Mouse (Mus musculus): ENCODE measurements around the gene Aifm1. TPM values are rescaled to one million over a fixed set of nuclear protein-coding genes. Genes with fewer than 3 reads are reported as not detected.

Aifm1 gene
- total RNA-seq, 1 experiment = 88.9 TPM

GRCm38 (mm10) chrX:48435477-48435900 is 77.9 kb downstream of the Aifm1 start:
- Histone ChIP-seq H3K9me3 (ENCODE audit: control insufficient read depth, insufficient read depth, low read depth, low read length) (no peaks in the 10 kb centered on the region), H3K4me1 (ENCODE audit: control insufficient read depth in 2 of 2, insufficient read depth in 2 of 2, low read length in 2 of 2, poor library complexity in 1 of 2) (peaks cover 1 to 9% of the 10 kb centered on the region in 2 experiments; a peak in 1 of 4 replicates), H3K36me3 (ENCODE audit: control insufficient read depth, insufficient read depth, low read length, poor library complexity, severe bottlenecking) (no peaks in the 10 kb centered on the region), H3K9ac (ENCODE audit: insufficient read depth, low read depth, low read length, poor library complexity, severe bottlenecking) (no peak overlapping the region), H3K27ac (ENCODE audit: insufficient read depth, low read depth, low read length, poor library complexity, severe bottlenecking) (no peak overlapping the region), H3K4me3 (ENCODE audit: insufficient read depth in 1 of 2, low read depth in 1 of 2, low read length in 2 of 2, poor library complexity in 1 of 2, severe bottlenecking in 1 of 2) (no peak overlapping the region)
- in situ Hi-C loops (cut with MboI; ENCODE audit: low sequenced_read_pairs in 2 of 2, unreplicated experiment in 2 of 2) = no loop called here
- TF ChIP-seq ZNF384 (IDR thresholded peaks at IDR 0.05; ENCODE audit: low read depth, low read length) = no peak
- TF ChIP-seq MAFK (IDR thresholded peaks at IDR 0.05; ENCODE audit: insufficient read depth, low read depth, low read length) = no peak
- no peak for TF ChIP-seq ZC3H11A (IDR thresholded peaks at IDR 0.05; ENCODE audit: borderline replicate concordance, low read depth, low read length)
- no peak for DNase-seq (ENCODE audit: low read depth, low spot score)

- Histone ChIP-seq H3K9me3 (ENCODE audit: control insufficient read depth, insufficient read depth, low read depth, low read length) (no peaks in the 10 kb centered on the region), H3K4me3 (ENCODE audit: insufficient read depth in 1 of 2, low read depth in 1 of 2, low read length in 2 of 2, poor library complexity in 1 of 2, severe bottlenecking in 1 of 2) (no peak overlapping the region), H3K9ac (ENCODE audit: insufficient read depth, low read depth, low read length, poor library complexity, severe bottlenecking) (no peak overlapping the region), H3K27ac (ENCODE audit: insufficient read depth, low read depth, low read length, poor library complexity, severe bottlenecking) (no peak overlapping the region), H3K36me3 (ENCODE audit: control insufficient read depth, insufficient read depth, low read length, poor library complexity, severe bottlenecking) (no peaks in the 10 kb centered on the region), H3K4me1 (ENCODE audit: control insufficient read depth in 2 of 2, insufficient read depth in 2 of 2, low read length in 2 of 2, poor library complexity in 1 of 2) (peaks cover 1 to 9% of the 10 kb centered on the region in 2 experiments; a peak in 1 of 4 replicates)
- no peak for TF ChIP-seq MAFK (IDR thresholded peaks at IDR 0.05; ENCODE audit: insufficient read depth, low read depth, low read length)
- in situ Hi-C loops (cut with MboI; ENCODE audit: low sequenced_read_pairs in 2 of 2, unreplicated experiment in 2 of 2) = no loop called here
- DNase-seq (ENCODE audit: low read depth, low spot score) = no peak
Measured at GRCm38 (mm10) chrX:48434251-48434650, 79.1 kb downstream of the Aifm1 start.

GRCm38 (mm10) chrX:48433527-48433899 is 79.8 kb downstream of the Aifm1 start:
- no peak for DNase-seq (ENCODE audit: low read depth, low spot score)
- TF ChIP-seq CHD2 (IDR thresholded peaks at IDR 0.05; ENCODE audit: low read depth, low read length) = no peak
- no peak for TF ChIP-seq ZNF384 (IDR thresholded peaks at IDR 0.05; ENCODE audit: low read depth, low read length)
- TF ChIP-seq HCFC1 (IDR thresholded peaks at IDR 0.05; ENCODE audit: borderline replicate concordance, insufficient read depth, low read length) = no peak
- no peak for TF ChIP-seq MAFK (IDR thresholded peaks at IDR 0.05; ENCODE audit: insufficient read depth, low read depth, low read length)
- TF ChIP-seq ZC3H11A (IDR thresholded peaks at IDR 0.05; ENCODE audit: borderline replicate concordance, low read depth, low read length) = no peak
- Histone ChIP-seq H3K9ac (ENCODE audit: insufficient read depth, low read depth, low read length, poor library complexity, severe bottlenecking) (no peak overlapping the region), H3K4me3 (ENCODE audit: insufficient read depth in 1 of 2, low read depth in 1 of 2, low read length in 2 of 2, poor library complexity in 1 of 2, severe bottlenecking in 1 of 2) (peak overlapping the region; percentile 7 to 48; a peak in 2 of 4 replicates), H3K4me1 (ENCODE audit: control insufficient read depth in 2 of 2, insufficient read depth in 2 of 2, low read length in 2 of 2, poor library complexity in 1 of 2) (peaks cover 1 to 6% of the 10 kb centered on the region in 2 experiments; a peak in 1 of 4 replicates), H3K9me3 (ENCODE audit: control insufficient read depth, insufficient read depth, low read depth, low read length) (no peaks in the 10 kb centered on the region), H3K27ac (ENCODE audit: insufficient read depth, low read depth, low read length, poor library complexity, severe bottlenecking) (peak overlapping the region; percentile 31; the same call in 1 of the 2 replicates), H3K36me3 (ENCODE audit: control insufficient read depth, insufficient read depth, low read length, poor library complexity, severe bottlenecking) (no peaks in the 10 kb centered on the region)
- in situ Hi-C loops (cut with MboI; ENCODE audit: low sequenced_read_pairs in 2 of 2, unreplicated experiment in 2 of 2) = no loop called here

- TF ChIP-seq CHD2 (IDR thresholded peaks at IDR 0.05; ENCODE audit: low read depth, low read length) (no peak), MAFK (IDR thresholded peaks at IDR 0.05; ENCODE audit: insufficient read depth, low read depth, low read length) (0 out of 2 replicates have a peak, but pooled peaks have one; percentile 59)
- Histone ChIP-seq H3K4me3 (ENCODE audit: insufficient read depth in 1 of 2, low read depth in 1 of 2, low read length in 2 of 2, poor library complexity in 1 of 2, severe bottlenecking in 1 of 2) (peak overlapping the region; percentile 7 to 48; a peak in 2 of 4 replicates), H3K4me1 (ENCODE audit: control insufficient read depth in 2 of 2, insufficient read depth in 2 of 2, low read length in 2 of 2, poor library complexity in 1 of 2) (peaks cover 1 to 8% of the 10 kb centered on the region in 2 experiments; a peak in 2 of 4 replicates), H3K36me3 (ENCODE audit: control insufficient read depth, insufficient read depth, low read length, poor library complexity, severe bottlenecking) (no peaks in the 10 kb centered on the region), H3K9me3 (ENCODE audit: control insufficient read depth, insufficient read depth, low read depth, low read length) (no peaks in the 10 kb centered on the region), H3K9ac (ENCODE audit: insufficient read depth, low read depth, low read length, poor library complexity, severe bottlenecking) (no peak overlapping the region), H3K27ac (ENCODE audit: insufficient read depth, low read depth, low read length, poor library complexity, severe bottlenecking) (no peak overlapping the region)
- DNase-seq (ENCODE audit: low read depth, low spot score) = no peak
- in situ Hi-C loops (cut with MboI; ENCODE audit: low sequenced_read_pairs in 2 of 2, unreplicated experiment in 2 of 2) = no loop called here
Measured at GRCm38 (mm10) chrX:48432599-48433526, 80.5 kb downstream of the Aifm1 start.
